Mouse (Mus musculus) lung, adult 18-20 months (tissue): ENCODE data around the gene Slamf6.

ENCODE experiments used
- DNase-seq, 2 experiments: peaks; one replicate each; pipeline ENCODE4 v3.0.0; 2022; ENCODE audit warnings: mixed read lengths in 2 of 2

Gene Slamf6

GRCm38 (mm10) chr1:171996701-171997100 lies 79.4 kb downstream of the Slamf6 start:
- DNase-seq, result no peak

DNA sequence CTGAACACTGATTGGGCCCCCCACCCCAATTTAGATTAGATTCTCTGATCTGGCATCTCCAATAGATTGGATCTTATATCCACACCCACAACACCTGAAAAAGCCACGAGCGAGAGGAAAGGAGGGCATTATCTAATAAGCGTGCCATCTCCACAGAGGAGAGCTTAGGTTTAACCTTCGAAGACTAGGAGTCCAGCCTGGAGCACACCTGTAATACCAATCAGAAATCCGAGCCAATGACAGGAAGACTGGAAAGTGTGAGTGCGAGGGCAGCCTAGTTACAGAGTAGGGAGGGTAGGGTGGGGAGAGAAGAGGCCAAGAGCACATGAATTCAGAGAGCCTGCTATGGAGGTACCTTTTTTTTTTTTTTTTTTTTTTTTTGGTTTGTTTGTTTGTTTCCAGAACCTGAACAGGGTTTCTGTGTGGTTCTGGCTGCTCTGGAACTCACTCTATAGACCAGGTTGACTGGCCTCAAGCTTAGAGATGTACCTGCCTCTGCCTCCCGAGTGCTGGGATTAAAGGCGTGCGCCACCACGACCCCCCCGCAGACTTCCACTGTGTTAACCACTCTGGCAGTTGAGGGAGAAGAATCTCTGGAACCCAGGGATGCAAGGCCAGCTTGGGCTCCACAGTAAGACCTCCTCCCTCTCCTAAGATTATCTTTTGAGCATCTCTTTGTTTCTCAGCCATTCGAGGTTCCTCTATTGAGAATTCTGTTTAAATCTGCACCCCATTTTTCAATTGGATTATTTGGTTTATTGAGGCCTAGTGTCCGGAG lies 81.7 kb downstream of the Slamf6 start:
- no peak for DNase-seq

DNA sequence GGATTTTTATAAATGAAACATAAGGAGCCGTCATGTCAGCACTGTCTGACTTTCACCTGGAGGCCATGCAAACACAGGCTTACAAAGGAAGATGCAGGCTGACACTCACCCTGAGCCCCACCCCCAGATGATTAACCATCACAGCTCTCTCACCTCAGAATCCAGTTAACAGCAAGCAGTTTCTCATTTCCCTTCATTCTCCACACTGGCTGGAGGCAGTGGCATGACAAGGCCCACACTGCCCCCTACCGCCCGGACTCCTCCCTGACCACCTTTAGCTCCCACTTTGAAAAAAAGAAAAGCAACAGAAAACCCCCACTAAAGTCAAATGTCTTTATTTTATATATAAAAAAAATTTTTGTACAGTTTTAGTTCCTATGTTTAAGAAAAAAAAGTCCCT lies 83.3 kb downstream of the Slamf6 start:
- DNase-seq, result peak; percentile 34 to 35

DNA sequence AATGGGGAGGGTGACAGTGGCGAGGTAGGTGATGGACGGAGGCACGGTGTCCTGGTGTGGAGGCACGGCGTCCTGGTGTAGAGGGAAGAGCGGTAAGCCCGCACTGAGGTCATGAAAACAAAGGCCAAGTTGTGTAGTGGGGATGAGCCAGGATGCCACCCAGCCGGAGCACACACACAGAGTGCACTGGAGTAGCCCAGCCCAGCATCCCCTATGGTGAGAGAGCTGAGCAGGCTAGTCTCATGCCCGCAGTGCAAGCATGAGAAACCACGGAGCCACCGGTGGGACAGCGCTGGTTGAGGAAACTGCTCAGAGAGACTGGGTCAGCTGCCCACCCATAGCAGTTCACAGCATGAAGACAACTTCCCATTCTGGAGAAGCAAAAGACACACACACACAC lies 84.3 kb downstream of the Slamf6 start:
- DNase-seq, result no peak
